Mouse (Mus musculus): ENCODE measurements at regions not wholly inside any gene's neighbourhood (a gene's known extent, or its start where the extent isn't known, plus 50 kb on each side); places are given as distances from the start of the nearest gene placed in this dataset.

GRCm38 (mm10) chr15:64532260-64533120 lies 285.0 kb upstream of the Gm21798 start:
- DNase-seq: no peak

- no peak for DNase-seq
These were observed 284.2 kb upstream of the Gm21798 start for GRCm38 (mm10) chr15:64533169-64533795.

GRCm38 (mm10) chr15:64534166-64534565 lies 283.3 kb upstream of the Gm21798 start:
- DNase-seq: no peak

DNA sequence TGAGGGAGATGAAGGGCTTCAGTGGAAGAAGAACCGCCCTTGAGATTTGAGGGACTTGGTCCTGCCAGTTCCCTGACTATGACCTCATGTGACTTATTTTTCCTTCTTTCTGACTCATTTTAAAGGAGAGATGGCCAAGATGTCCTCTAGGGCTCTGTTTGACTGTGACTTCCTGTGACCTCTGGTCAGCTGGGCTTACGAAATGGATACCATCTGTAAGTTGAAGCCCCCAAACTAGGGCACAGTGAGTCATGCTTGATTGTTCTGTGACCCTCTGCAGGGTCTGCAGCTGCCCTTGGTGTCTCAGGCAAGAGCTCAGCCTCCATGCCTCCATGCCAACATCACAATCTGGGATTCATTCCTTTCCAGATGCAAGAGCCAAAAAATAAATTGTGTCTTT lies 282.3 kb upstream of the Gm21798 start:
- DNase-seq: no peak

- no peak for DNase-seq
These were observed 276.1 kb upstream of the Gm21798 start for GRCm38 (mm10) chr15:64541395-64541794.

GRCm38 (mm10) chr15:64542250-64542901 lies 275.1 kb upstream of the Gm21798 start:
- no peak for DNase-seq

DNA sequence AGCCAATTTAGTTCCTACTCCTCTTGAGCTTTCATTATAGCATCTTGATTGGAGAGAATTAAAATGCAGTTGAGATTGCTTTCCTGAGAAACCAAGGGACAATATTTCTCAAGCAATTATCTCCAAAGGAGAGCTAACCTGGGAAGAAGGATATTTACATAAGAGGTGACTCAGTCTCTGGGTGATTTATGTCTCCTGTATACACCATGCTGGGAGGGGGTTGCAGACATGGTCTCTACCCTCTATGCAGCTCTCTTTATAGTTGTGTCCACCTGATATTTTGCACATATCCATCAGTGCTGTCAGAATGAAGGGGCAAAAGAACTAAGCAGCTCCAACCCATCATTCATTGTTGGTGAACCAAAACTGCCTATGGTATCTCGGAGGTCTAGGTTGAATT lies 274.6 kb upstream of the Gm21798 start:
- DNase-seq: no peak

DNA sequence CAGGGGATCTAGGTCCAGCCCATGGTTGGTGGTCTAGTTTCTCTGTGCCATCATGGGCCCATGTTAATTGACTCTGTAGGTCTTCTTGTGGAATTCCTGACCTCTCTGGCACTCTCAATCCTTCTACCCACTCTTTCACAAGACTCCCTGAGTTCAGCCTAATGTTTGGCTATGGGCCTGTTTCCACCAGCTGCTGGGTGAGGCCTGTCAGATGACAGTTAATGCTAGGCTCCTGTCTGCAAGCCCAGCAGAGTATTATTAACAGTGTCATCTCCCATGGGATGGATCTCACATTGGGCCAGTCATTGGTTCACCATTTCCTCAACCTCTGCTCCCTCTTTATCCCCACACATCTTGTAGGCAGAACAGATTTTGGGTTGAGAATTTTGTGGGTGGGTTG lies 271.5 kb upstream of the Gm21798 start:
- DNase-seq: no peak

- DNase-seq: no peak
These were observed 260.0 kb upstream of the Gm21798 start for GRCm38 (mm10) chr15:64557540-64557939.

GRCm38 (mm10) chr15:64558220-64558619 lies 259.3 kb upstream of the Gm21798 start:
- no peak for DNase-seq

GRCm38 (mm10) chr15:64562431-64563111 lies 254.9 kb upstream of the Gm21798 start:
- DNase-seq: no peak

GRCm38 (mm10) chr15:64564703-64565102 lies 252.8 kb upstream of the Gm21798 start:
- no peak for DNase-seq

DNA sequence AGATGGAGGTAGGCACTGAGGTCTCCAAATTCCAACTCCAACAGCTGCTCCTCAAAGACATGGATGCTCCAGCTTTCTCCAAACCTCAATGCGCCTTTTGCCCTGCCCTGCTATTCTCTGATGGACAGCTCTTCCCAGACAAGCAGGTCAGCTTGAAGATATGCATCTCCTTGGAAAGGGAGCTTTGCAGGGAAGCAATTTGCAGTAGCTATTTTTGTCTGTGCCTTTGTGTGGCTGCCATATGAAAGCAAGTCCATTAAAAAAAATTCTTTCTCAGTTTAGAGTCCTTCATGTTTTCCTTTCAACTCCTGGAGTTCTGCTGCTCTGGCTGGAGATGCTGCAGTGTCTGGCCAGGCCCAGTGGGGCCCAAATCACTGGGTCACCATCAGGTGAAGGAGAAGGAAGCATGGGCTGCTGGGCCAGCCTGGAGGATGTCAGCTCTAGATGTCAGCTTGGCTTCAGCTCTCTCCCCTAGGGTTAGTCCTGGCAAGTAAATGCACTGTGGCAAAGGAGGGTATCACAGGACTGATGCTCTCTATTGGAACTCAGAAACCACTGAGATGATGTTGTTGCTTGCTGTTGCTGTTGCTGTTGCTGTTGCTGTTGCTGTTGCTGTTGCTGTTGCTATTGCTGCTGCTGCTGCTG lies 240.5 kb upstream of the Gm21798 start:
- no peak for DNase-seq

- no peak for DNase-seq
These were observed 238.5 kb upstream of the Gm21798 start for GRCm38 (mm10) chr15:64578991-64579390.

DNA sequence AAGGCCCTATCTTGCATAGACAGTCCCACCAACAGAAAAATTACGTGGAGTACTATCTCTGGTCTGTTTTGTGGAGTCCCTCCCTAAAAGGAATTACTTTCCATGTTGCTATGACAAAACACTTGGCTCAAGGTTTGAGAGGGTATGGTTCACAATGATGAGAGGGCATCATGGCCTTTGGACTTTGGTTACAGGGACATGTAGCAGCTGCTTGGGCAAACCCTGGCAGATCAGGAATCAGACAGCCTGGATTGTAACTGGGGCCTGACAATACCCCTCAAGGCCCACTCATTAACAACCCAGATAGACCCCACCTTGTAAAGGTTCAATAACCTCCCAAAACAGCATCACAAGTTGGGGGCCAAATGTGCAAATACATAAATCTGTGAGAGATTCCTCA lies 237.0 kb upstream of the Gm21798 start:
- no peak for DNase-seq

- no peak for DNase-seq
These were observed 236.4 kb upstream of the Gm21798 start for GRCm38 (mm10) chr15:64581046-64581445.

GRCm38 (mm10) chr15:64584129-64584528 lies 233.4 kb upstream of the Gm21798 start:
- DNase-seq: no peak

DNA sequence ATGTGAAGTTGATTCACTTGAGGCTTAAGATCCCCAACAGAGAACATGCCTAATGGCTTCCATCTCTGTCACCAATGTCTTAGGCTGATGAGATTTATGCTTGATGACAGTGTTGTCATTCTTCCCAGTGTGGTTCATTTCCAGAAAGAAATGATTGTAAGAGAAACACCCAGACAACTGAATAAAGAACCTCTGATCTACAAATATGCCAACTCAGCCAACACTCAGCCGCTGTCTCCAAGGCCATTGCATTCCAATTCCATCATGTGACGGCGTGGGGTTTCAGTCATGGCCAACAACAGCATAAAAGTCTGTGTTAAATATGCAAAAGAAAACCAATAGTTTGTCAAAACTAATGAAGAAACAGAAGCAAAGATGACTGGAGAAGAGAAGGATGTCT lies 230.7 kb upstream of the Gm21798 start:
- DNase-seq: no peak

DNA sequence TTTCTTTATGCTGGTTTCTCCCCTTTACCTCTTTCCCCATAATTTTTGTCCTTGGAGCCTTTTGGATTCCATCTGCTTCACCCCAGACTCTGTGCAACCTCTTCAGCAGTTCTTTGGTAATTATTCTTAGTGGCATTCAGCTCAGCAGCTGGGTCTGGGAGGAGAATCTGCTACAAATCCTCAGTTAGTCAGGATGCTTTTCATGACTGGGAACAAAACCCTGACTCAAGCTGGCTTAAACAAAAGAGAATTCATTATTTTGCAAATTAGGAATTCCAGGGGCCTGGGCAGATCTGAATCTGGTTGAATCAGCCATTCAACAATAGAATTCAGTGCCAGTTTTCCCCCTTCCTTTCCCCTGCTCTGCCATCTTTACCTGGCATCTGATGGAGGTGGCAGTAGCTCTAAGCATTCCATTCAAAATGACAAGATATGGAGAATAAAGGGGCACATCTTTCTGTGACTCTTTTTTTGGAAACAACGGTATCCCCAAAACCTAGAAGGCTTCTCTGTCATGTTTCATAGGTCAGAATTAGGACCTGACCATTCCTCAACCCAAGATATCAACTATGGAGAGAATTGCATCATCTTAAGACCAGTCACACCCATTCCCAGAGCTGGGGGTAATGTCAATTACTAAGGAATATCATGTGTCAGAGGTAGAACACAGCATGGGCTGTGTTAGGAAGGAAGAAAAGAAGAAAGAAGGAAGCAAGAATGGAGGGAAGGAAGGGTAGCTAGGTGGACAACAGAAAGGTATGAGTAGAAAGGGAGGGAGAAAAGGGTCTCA lies 227.2 kb upstream of the Gm21798 start:
- DNase-seq: no peak

DNA sequence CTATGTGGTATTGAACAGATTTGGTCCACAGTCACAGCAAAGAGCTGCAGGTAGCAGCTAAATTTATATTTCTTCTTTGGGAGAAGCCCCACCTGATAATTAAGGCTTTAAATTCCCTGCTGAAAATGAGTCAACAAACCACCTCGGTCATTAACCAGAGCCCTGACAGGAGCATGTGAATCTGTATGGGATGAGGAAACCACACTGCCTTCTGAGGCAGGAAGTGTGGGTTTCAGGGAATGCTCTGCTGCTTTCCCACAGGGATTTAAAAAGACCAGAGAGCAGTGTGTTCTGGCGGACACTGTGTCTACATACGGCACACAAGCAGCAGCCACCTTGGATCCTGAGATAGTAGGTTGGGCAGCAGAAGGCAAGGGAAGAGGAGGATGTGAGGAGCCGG lies 204.0 kb upstream of the Gm21798 start:
- no peak for DNase-seq

GRCm38 (mm10) chr15:64618471-64618870 lies 199.0 kb upstream of the Gm21798 start:
- DNase-seq: no peak

DNA sequence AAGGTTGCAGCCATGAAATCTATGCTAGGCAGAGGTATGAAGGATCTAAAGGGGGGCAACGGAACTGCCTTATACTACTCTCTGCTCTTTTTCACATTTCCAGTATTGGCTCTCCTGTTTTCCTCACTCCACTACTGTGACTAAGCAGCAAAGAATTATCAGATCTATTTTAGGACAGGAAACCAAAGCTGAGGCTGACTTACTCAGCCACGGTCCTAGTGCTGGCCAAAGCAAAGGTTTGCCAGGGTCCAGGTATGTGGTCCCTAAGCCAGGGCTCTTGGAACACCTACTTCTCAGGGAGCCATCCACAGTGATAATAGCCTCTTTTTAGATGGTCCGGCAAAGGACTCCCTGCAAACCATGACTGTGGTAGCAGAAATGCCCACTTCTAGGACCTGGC lies 195.6 kb upstream of the Gm21798 start:
- DNase-seq: no peak

Data from kidney, postnatal 10 days (tissue).